Mouse (Mus musculus): ENCODE measurements around the gene Cyba. TPM values are rescaled to one million over a fixed set of nuclear protein-coding genes. Genes with fewer than 3 reads are reported as not detected.

Cyba gene
- total and polyA plus RNA-seq, 2 experiments from 2014 or later, result 30.6 to 44.0 TPM

- no peak for TF ChIP-seq CTCF (IDR thresholded peaks at IDR 0.05; ENCODE audit: low read depth)
These were observed 19.4 kb upstream of the Cyba start for GRCm38 (mm10) chr8:122452154-122452553.

GRCm38 (mm10) chr8:122451161-122451703 is 18.5 kb upstream of the Cyba start:
- H3K9ac ChIP-seq (replicated peaks; ENCODE audit: low read length), result no peak overlapping the region
- H3K27me3 ChIP-seq (ENCODE audit: insufficient read depth, low read length), result no peaks in the 10 kb centered on the region
- no peak overlapping the region for H3K4me3 ChIP-seq (ENCODE audit: low read length)
- H3K4me2 ChIP-seq (ENCODE audit: low read depth, low read length), result no peak overlapping the region
- no peak for DNase-seq (ENCODE audit: low spot score)
- H3K27ac ChIP-seq, result no peak overlapping the region
- H3K9me3 ChIP-seq (ENCODE audit: low read length), result no peaks in the 10 kb centered on the region
- 79% methylated on average over 7 of the region's 7 CpGs for WGBS
- no peaks in the 10 kb centered on the region for H3K4me1 ChIP-seq (ENCODE audit: insufficient read depth, low read length)
- ATAC-seq, result no peak
- TF ChIP-seq CTCF (IDR thresholded peaks at IDR 0.05; ENCODE audit: low read depth), result no peak
- H3K36me3 ChIP-seq (ENCODE audit: insufficient read depth, low read length), result no peaks in the 10 kb centered on the region

More at GRCm38 (mm10) chr8:122452154-122452553, 19.4 kb upstream of the Cyba start:
- ATAC-seq (no peak), DNase-seq (ENCODE audit: low spot score) (no peak)
- WGBS, result 90% methylated on average over 9 of the region's 10 CpGs
- no peaks in the 10 kb centered on the region for H3K4me1 ChIP-seq (ENCODE audit: insufficient read depth, low read length)
- no peak overlapping the region for H3K4me3 ChIP-seq (ENCODE audit: low read length)
- no peaks in the 10 kb centered on the region for H3K27me3 ChIP-seq (ENCODE audit: insufficient read depth, low read length)
- H3K4me2 ChIP-seq (ENCODE audit: low read depth, low read length), result no peak overlapping the region
- H3K36me3 ChIP-seq (ENCODE audit: insufficient read depth, low read length), result no peaks in the 10 kb centered on the region
- H3K9ac ChIP-seq (replicated peaks; ENCODE audit: low read length), result no peak overlapping the region
- no peaks in the 10 kb centered on the region for H3K9me3 ChIP-seq (ENCODE audit: low read length)
- no peak overlapping the region for H3K27ac ChIP-seq

GRCm38 (mm10) chr8:122445203-122445602 is 12.5 kb upstream of the Cyba start:
- H3K36me3 ChIP-seq (ENCODE audit: insufficient read depth, low read length), result no peaks in the 10 kb centered on the region
- peaks cover 16% of the 10 kb centered on the region; the same call in 1 of the 2 replicates for H3K4me1 ChIP-seq (ENCODE audit: insufficient read depth, low read length)
- peak overlapping the region; percentile 45; the same call in 1 of the 2 replicates for H3K27ac ChIP-seq
- H3K4me3 ChIP-seq (ENCODE audit: low read length), result no peak overlapping the region
- WGBS, result 59% methylated on average over 3 of the region's 3 CpGs
- DNase-seq (ENCODE audit: low spot score) (no peak), ATAC-seq (no peak)
- H3K27me3 ChIP-seq (ENCODE audit: insufficient read depth, low read length), result no peaks in the 10 kb centered on the region
- peak; percentile 42 for TF ChIP-seq CTCF (IDR thresholded peaks at IDR 0.05; ENCODE audit: low read depth)
- no peaks in the 10 kb centered on the region for H3K9me3 ChIP-seq (ENCODE audit: low read length)
- H3K4me2 ChIP-seq (ENCODE audit: low read depth, low read length), result peak overlapping the region; percentile 74
- no peak overlapping the region; the same call in 1 of the 2 replicates for H3K9ac ChIP-seq (replicated peaks; ENCODE audit: low read length)

DNA sequence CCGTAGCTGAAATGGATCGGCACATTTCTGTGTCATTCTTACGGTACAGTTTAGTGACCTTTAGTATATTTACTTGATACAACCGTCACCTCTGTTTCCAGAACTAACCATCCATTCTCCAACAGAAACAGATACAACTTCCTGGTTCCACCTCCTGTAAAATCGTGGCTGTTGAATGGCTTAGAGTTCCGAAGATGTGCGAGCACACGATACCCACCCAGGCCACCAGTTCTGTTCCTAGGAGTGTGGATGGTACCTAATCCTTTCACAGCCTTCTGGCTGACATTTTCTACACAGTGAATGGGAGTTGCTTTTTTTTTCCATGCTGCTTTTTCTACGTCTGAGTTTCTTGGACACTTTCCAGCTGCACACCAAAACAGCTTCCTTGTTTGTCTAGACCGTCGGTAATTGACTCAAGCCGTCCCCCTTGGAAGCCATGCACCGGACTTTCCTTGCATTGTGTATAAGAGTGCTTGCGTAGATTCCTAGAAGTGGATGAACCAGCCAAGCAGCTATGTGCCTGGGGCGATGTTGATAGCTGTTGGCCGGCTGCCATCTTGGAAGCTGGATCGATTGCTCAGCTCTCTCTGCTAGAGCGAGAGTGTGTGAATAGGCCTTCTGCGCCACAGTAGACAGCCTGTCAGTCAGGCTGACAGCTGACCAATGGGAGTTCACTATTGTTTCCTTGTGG is 11.5 kb upstream of the Cyba start:
- H3K4me2 ChIP-seq (ENCODE audit: low read depth, low read length), result peak overlapping the region; percentile 74
- ATAC-seq (peak; percentile 50), DNase-seq (ENCODE audit: low spot score) (peak; percentile 93)
- no peak for TF ChIP-seq CTCF (IDR thresholded peaks at IDR 0.05; ENCODE audit: low read depth)
- H3K36me3 ChIP-seq (ENCODE audit: insufficient read depth, low read length), result peaks cover 4% of the 10 kb centered on the region; the same call in 1 of the 2 replicates
- H3K27ac ChIP-seq, result peak overlapping the region; percentile 94
- peak overlapping the region; percentile 64 for H3K4me3 ChIP-seq (ENCODE audit: low read length)
- H3K27me3 ChIP-seq (ENCODE audit: insufficient read depth, low read length), result no peaks in the 10 kb centered on the region
- H3K9ac ChIP-seq (replicated peaks; ENCODE audit: low read length), result peak overlapping the region; percentile 67
- WGBS, result 3% methylated on average over 19 of the region's 19 CpGs
- H3K4me1 ChIP-seq (ENCODE audit: insufficient read depth, low read length), result peaks cover 16% of the 10 kb centered on the region; the same call in 1 of the 2 replicates
- no peaks in the 10 kb centered on the region for H3K9me3 ChIP-seq (ENCODE audit: low read length)

DNA sequence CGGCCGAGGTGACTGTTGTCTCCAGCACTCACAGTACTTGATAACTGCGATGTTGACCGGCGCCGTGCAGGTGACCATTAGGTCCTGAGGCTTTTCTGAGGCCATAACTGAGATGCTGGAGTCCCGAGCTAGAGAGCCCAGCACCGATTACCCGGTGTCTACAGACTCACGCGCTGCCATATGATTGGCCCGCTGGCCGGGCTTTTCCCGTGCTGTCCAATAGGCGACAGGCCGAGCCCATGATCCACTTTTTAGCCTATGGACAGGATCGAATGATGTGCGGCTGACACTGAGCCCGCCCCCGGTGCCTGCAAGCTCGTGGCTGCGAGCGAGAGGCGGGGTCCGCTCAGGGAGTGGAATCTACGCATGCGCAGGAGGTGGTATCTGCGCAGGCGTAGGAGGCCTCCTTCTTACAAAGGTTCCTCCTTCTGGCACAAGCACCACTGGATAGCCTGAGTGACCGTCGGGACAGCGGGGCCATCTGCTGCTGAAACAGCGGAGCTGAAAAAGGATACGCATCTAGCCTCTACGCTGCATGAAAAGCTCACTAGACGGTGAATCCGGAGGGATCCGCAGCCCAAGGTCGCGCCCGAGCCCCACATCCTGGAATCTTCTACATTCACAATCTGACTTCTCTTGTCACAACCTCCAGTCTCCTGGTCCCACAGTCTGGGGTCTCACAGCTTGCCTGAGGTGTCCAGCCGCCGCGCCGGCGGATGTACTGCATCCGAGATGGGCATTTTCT is 10.7 kb upstream of the Cyba start, which contains the start of gene Mvd:
Gene Mvd, minus strand, starts transcription at position 161 of the 745 bp plus-strand sequence.
- H3K9me3 ChIP-seq (ENCODE audit: low read length), result no peaks in the 10 kb centered on the region
- peak within 1 kb of the TSS; percentile 74 for H3K4me2 ChIP-seq (ENCODE audit: low read depth, low read length)
- peak within 1 kb of the TSS; percentile 94 for H3K27ac ChIP-seq
- H3K27me3 ChIP-seq (ENCODE audit: insufficient read depth, low read length), result no peaks in the 10 kb centered on the region
- ATAC-seq (peak; percentile 98), DNase-seq (ENCODE audit: low spot score) (peak; percentile 100)
- under 1% methylated on average over 47 of the region's 47 CpGs for WGBS
- H3K36me3 ChIP-seq (ENCODE audit: insufficient read depth, low read length), result peaks cover 8% of the 10 kb centered on the region; the same call in 1 of the 2 replicates
- TF ChIP-seq CTCF (IDR thresholded peaks at IDR 0.05; ENCODE audit: low read depth), result peak; percentile 53
- H3K4me1 ChIP-seq (ENCODE audit: insufficient read depth, low read length), result peaks cover 16% of the 10 kb centered on the region; the same call in 1 of the 2 replicates
- H3K4me3 ChIP-seq (ENCODE audit: low read length), result peak within 1 kb of the TSS; percentile 64
- peak within 1 kb of the TSS; percentile 71 for H3K9ac ChIP-seq (replicated peaks; ENCODE audit: low read length)

DNA sequence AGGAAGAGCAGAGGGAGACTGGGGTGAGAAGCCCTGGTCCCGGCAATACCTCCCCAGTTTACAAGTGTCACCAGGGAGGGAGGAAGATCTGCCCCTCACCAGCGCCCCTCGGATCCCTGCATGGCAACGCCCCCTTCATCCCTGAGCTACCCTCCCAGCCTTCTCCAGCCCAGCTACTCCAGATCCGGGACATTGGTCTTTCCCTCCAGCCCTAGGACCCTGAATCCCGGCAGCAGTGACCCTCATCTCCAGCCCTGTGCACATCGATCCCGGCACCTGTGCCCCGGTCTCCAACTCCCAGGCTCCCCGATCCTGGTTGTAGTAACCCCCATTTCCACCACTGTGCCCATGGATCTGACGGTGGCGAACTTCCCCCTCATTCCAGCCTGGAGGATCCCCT is 10.1 kb upstream of the Cyba start:
- Histone ChIP-seq H3K4me2 (ENCODE audit: low read depth, low read length) (peak overlapping the region; percentile 70), H3K27ac (peak overlapping the region; percentile 82), H3K36me3 (ENCODE audit: insufficient read depth, low read length) (peaks cover 13% of the 10 kb centered on the region; the same call in 1 of the 2 replicates), H3K4me1 (ENCODE audit: insufficient read depth, low read length) (peaks cover 16% of the 10 kb centered on the region; the same call in 1 of the 2 replicates), H3K4me3 (ENCODE audit: low read length) (peak overlapping the region; percentile 64), H3K9ac (replicated peaks; ENCODE audit: low read length) (peak overlapping the region; percentile 71), H3K27me3 (ENCODE audit: insufficient read depth, low read length) (no peaks in the 10 kb centered on the region), H3K9me3 (ENCODE audit: low read length) (no peaks in the 10 kb centered on the region)
- 0% methylated on average over 12 of the region's 12 CpGs for WGBS
- peak; percentile 27 for DNase-seq (ENCODE audit: low spot score)
- TF ChIP-seq CTCF (IDR thresholded peaks at IDR 0.05; ENCODE audit: low read depth), result no peak
- no peak for ATAC-seq
